Mouse (Mus musculus) thymus, postnatal 4 days (tissue): ENCODE data around the gene Clec3a.

Experiments used
- DNase-seq: peaks from one replicate; pipeline ENCODE4 v3.0.0; 2021

Gene Clec3a

DNA sequence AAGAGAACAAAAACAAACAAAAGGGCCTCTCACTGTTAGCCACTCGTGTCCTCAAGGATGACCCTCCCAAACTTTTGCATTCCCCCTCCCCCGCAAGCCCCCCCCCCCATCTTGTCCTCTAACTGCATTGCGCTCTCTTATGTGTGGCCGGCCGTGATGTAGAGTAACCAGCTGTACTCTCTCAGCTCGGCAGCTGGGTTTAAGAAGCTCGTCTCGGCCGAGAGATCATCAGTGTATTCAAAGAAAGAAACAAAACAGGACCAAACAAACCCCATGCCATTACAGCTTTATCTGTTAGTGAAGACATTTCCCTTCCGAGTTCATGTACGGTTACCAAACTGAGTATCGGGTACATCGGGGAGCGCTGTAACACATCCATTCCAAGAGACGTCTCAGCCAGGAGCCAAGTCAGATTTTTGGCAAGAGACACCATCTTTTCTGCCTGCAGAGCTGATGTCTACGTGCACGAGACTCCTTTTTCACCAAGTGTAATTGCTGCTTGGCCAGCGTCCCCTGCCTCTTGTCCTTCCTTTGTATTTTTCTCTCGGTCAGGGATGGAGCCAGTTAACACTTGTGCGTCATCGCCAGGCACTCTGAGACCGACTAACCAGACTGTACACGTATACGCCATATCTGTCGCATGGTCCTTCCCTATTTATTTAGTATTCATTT is 40.4 kb downstream of the Clec3a start:
- DNase-seq = no peak

DNA sequence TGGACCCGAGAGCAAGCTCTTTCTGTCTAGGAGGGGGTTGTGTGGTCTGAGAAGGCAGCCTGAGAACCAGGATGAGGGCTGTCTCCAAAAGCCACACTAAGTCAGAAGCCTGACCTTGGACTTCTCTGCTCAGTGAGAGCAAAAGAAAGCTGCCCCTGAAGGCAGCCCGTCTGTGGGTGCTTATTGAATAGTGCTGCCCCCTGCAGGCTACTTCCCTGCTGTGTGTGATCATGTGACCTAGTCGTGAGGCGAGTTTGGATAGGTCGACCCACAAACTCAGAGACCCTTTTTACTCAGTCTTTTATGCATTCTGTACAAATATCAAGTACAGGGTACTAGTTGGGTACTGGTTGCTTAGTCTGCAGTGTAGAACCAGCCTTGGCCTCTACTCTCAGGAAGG is 42.7 kb downstream of the Clec3a start:
- DNase-seq = peak; percentile 67

GRCm38 (mm10) chr8:114462591-114462990 is 44.7 kb downstream of the Clec3a start:
- no peak for DNase-seq

DNA sequence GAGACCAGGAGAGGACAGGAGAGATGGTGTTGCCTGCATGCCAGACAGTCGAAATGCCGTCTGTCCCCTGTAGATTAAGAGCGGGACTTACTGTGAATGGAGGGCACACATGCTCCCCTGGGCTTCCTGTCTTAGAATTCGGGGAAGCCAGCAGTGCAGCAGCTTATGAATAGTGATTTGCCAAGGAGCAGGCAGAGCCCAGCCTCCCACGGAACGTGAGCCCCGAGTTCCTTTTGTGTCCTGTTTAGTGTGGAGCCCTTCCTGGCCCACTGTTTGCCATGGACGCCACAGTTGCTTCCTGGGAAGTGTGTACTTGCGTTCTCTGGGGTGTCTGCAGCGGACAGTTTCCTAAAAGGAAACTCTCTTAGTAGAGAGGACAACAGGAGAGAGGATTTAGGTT is 45.4 kb downstream of the Clec3a start:
- DNase-seq = no peak

DNA sequence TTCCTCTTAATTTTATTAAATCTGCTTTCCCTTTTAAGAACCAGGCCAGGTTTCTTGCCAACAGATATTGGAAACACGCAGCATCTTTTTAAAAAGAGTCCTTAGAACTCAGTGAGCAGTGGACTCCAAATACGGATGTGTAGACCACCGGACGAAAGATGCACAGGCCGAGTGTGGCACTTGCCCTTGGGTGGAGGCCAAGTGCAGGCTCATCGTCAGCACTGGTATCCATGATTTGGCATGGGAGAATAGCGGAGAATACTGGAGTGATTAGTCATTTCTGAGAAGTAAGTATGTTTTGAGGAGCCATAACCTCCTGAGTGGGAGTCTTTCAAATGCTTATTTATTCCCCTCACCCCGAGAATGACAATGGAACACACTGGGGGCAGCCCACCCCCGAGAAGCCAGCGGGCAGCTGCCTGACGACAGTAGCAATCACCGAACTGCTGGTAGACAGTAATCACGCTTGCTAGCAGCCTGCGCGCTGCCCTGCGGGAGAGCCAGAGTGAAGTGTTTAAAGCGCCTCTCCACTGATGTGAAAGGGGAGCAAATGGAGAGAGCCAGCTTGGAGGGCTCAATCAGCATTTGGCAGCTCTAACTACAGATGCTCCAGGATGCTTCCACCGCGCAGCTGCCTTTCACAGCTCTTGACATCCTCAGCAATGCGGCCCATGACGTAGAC is 50.8 kb downstream of the Clec3a start:
- DNase-seq = no peak

- DNase-seq = no peak
These were observed 51.3 kb downstream of the Clec3a start for GRCm38 (mm10) chr8:114469208-114469590.

DNA sequence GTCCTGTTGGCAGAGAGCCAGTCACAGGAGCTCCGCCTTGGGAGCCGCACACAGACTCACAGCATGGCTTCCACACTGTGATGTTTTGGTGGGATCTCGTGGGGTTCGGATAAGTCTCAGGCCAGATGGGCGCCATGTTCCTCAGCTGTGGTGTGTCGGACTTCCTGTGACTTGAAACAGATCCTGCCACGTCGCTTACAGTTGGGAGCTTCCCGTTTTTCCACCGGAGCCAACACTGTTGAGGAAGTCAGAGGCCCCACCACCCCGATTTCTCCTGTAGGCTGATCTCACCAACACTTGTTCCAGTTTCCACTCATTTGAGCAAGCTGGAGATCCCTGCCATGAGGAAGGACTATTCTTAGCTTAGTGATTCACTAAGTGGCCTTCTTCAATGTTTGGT is 55.7 kb downstream of the Clec3a start:
- no peak for DNase-seq
